Mouse (Mus musculus): Measurements from ENCODE around the gene Bcas2. TPM values are rescaled to one million over a fixed set of nuclear protein-coding genes. Genes with fewer than 3 reads are reported as not detected.
"Not testable (repeated sequence)": the region's sequence is repeated elsewhere in the genome, so short reads cannot be mapped to it uniquely, and the experiment has no call there.

Gene Bcas2
- total RNA-seq, 2 experiments from 2014 or later = 47.7 to 48.0 TPM

DNA sequence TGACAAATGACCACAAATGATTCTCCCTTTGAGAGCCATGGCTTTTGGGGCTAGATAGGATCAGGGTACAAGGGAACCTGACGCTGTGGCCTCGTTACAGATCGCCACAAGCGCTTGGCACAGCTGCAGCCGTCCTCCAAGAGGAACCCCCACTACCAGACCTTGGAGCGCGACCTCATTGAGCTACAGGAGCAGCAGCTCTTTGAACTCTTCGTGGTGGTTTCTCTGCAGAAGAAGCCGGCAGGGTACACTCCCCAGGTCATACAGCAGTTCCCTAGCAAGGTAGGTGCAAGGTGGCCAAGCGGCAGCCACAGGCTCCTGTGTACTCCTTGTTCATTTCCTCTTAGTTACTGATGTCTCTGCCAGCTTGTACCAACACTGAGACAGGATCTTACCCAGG, 22.5 kb upstream of the Bcas2 start:
- intact Hi-C loops (cut with DNase I) = loop anchor here (5.0 kb wide), 1 partner anchor 92 kb away; the partner anchor contains the start of gene Nras

DNA sequence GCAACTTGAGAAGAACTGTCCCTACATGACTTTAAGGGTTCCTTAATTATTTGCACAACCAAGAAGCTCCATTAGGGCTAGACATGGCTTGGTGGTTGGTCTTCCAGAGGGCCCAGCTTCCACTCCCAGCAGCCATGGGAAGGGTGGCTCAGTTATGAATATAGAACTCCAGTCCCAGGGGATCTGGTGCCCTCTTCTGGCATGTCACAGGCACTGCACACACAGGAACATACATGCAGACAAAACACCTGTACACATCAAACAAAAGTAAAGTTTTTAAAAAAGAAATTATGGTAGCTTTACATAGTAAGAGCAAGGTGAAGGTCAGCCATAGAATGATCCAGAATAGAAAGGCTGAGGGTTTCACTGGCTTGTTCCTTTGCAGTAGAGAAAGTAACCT, 17.7 kb upstream of the Bcas2 start:
- DNase-seq = peak in 1 of 2 experiments; percentile 14
- intact Hi-C loops (cut with DNase I) = no loop called here

More for the DNA sequence above, 22.5 kb upstream of the Bcas2 start:
- no peak for DNase-seq

DNA sequence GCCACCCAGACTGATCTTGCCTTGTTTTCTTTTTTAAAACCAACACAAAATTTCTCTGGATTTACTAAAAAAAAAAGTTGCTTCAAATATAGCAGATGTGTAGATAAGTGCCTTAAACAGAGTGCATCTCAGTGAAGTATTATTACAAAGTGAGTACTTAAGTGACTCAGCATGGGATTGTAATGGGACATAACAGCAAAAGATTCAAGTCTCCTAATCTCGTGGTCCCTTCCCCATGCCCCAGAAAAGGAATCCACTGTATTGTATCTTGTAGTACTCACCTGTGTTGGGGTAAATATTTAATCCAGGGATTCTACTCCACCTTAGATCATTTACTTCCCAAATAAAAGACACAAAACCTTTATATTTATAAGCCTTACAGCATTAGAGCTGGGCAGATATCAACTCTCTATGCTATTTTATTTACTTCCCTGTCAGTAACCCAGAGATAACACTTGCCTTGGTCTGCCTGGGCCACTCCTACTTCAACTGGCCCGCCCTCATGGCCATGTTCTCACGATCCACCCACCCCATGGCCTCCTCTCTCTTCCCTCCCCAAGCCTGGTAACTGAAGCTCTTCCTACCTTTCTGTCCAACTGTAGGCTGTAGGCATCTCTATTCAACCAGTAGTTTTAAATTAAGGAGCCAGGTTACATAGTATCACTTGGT, 12.1 kb upstream of the Bcas2 start:
- DNase-seq = no peak
- intact Hi-C loops (cut with DNase I) = no loop called here

DNA sequence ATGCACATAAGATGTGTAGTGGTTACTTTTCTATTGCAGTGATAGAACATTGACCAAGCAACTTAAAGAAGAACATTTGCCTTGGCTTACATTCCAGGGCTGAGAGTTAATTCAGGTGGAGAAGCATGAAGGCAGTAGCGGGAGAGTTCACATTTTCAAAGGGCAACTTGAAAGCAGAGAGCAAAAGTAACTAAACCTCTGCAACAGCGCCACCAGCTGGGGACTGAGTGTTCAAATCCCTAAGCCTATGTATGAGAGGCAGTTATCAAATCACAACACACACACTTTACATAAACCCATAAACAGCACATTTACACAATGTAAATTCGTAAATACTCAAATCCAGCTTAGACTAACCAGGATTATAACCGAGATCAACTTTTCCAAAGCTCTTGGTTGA, 1.7 kb upstream of the Bcas2 start:
- intact Hi-C loops (cut with DNase I) = loop anchor here (2.0 to 5.0 kb wide), 3 partner anchors 67 to 452 kb away; partner anchors contain the start of genes Dennd2c and Nras
- peak; percentile 83 to 87 for DNase-seq

DNA sequence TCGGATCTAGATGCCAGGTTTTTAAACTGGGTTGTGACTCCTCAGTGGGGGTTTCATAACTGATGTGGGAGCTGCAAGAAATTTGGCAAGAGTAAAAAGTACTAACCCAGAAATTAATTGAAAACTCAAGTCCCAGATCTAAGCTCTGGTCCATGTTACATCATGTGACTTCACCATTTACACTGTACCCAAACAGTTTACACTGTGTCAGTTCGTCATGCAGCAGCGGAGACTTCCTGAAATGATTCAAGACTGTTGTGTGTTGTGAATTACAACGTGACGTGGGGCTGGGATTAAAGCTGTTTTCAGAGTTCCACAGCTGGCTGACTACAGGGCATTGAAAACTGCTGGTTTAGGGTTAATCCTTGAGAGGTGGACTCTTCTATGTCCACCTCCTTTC, 1.2 kb downstream of the Bcas2 start:
- no peak for DNase-seq
- intact Hi-C loops (cut with DNase I) = no loop called here

DNA sequence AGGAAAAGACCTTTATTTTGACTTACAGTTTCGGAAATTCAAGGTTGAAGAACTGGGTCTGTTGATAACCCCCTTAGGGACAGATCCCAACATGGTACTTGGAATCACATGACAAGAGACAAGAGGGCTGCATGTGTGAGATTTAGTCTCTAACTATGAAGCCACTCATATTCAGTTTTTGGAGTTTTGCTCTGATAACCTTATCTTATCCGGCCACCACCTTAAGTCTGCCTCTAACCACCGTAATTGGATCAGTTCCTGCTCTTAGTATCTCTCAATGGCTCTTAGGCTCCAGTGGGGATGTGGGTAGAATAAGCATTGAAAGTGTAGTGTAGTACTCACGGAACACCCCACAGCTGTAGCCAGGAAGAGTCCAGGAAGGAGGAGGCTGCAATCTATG, 5.3 kb downstream of the Bcas2 start:
- no peak for DNase-seq
- intact Hi-C loops (cut with DNase I) = no loop called here

DNA sequence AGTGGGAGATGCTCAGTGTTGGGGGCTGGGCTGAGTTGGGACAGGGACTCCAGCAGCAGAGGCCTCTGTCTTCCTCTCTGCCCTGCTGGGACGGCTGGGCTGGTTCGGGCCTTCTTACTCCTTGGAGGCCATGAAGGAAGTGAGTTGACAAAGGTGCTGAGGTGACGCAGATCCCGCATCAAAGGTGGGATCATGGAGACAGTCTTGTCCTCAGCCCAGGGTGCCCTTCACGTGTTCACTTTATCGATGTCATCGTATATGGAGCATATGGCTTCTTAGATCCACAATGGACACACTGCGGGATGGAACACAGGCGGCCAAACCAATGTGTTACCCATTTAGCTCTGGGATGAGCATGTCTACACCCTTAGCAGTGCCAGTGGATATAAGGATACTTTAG, 8.1 kb downstream of the Bcas2 start:
- no peak for DNase-seq
- intact Hi-C loops (cut with DNase I) = no loop called here

DNA sequence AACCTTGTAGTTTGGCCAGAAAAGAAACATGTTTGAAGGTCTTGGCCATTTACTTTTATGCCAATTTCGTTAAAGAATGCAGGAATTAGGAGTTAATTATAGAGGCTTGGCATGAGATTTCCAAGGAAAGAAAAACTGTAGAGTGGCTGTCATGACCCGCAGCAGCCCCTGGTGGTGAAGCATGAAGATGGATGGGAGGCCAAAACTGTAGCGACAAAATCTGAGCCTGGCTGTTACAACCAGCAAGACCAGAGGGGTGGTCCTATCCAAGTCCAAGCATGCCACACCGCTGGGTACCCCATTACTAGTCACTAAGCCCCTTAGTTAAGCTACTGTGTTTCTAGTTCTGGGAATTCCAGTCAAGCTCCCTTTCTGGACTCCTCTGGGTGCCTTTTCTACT, 9.7 kb downstream of the Bcas2 start:
- DNase-seq = no peak
- intact Hi-C loops (cut with DNase I) = loop anchor here (10.0 kb wide), 1 partner anchor 204 kb away; no protein-coding TSS in a partner anchor

DNA sequence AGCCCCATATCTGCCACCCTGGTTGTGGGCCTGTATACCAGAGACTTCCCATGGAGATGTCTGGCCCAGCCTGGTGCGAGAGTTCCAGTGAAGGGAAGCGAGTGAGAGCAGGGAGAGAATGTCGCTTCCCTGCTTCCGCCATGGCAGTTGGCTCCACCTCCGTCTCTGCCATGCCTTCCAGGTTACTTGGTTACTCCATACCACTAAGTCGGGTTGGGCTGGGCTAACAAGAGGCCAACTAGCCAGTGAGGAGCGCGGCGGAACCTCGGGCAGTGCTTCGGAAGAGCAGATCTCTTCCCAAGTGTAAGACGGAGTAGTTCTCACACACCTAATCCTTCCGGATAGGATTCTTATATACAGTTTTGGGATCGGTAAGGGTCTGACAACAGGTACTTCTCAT, 11.4 kb downstream of the Bcas2 start:
- intact Hi-C loops (cut with DNase I) = loop anchor here (10.0 kb wide), 1 partner anchor 202 kb away; no protein-coding TSS in a partner anchor

DNA sequence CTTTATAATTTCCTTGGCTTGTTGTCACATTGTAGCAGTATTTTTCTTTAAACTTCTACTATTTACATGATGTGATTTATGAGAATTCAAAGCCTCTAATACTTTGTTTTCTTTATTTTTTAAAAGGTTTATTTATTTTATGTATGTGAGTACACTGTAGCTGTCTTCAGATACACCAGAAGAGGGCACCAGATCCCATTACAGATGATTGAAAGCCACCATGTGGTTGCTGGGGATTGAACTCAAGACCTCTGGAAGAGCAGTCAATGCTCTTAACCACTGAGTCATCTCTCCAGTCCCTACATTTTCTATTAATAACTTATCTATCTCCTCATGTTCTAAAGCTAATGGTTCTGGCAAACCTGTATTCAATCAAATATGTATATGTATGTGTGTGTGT, 13.0 kb downstream of the Bcas2 start:
- intact Hi-C loops (cut with DNase I) = loop anchor here (10.0 kb wide), 1 partner anchor 200 kb away; no protein-coding TSS in a partner anchor
- not testable (repeated sequence) for DNase-seq

More for the DNA sequence above, 11.4 kb downstream of the Bcas2 start:
- DNase-seq = no peak

DNA sequence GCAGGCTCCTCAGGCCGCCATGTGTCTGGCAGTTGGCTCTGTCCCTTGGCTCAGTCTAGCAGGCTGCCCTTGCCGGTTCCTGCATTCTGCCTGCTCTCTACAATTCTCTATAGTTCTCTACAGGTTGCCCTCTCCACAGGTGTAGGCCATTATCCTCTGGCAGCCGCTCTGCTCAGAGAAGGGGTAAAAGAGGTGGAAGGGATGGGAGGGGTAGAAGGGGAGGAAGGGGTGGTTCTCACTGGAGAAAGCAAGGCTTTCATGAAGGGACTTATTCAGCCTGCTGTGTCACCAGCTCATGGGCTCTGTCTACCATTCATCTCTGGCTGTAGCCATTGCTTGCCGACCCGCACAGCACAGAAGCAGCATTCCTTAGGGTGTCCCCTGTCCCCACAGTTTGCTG, 17.0 kb downstream of the Bcas2 start:
- intact Hi-C loops (cut with DNase I) = loop anchor here (10.0 kb wide), 1 partner anchor 196 kb away; no protein-coding TSS in a partner anchor

DNA sequence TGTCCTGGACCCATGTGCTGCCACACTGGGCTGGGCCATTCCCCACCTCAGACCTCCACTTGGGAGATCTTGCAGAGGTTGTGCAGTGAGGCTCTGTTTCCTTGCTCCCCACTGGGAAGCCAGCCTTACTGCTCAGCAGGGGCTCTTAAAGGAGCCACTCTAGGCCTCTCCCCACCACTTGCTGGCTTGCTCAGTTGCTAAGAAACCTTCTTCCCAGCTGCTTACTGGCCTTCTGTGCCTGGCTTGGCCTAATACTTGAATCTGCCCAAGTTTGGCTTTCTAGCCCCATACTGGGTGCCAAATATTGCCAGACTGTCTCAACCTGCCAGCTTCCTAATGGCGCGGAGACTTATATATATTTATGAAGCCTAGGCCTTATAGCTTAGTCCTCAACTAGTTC, 17.4 kb downstream of the Bcas2 start:
- intact Hi-C loops (cut with DNase I) = loop anchor here (10.0 kb wide), 1 partner anchor 196 kb away; no protein-coding TSS in a partner anchor
- DNase-seq = no peak

More for the DNA sequence above, 17.0 kb downstream of the Bcas2 start:
- no peak for DNase-seq

DNA sequence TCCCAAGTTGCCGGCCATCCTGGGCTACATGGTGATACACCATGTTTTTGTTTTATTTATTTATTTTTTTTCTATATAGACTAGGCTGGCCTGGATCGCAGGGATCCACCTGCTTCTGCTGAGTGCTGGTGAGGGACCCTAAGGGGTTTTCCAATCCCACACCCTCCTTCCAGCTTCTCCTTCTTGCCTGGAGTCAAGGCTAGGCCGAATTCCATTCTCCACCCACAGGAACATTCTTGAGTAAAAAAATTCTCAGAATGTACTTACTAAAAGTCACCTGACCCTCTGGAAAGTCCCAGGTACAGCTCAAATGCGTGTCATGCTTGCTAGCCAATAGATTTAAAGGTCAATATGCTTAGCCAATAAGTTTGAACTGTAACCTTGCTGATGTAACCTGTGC, 20.7 kb downstream of the Bcas2 start:
- intact Hi-C loops (cut with DNase I) = no loop called here

DNA sequence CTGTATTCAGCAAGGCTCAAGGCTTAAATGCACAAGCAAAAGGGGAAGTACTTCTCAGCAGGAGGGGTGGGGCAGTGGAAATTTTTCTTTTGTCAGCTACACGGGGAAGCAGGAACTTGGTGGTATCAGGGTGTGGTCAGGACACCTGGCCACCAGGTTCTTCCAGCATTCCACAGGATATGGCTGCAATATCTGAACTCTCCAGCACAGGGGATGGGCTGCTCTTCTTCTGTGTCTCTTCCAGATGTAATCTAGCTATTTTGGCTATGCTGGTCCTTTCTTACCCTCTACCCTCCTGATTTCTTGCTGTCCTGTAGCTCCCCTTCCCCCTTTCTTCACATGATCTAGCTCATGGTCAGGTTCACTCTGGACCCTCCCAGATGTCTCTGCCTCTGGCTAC, 21.7 kb downstream of the Bcas2 start:
- intact Hi-C loops (cut with DNase I) = no loop called here
- DNase-seq = no peak

More for the DNA sequence above, 20.7 kb downstream of the Bcas2 start:
- DNase-seq = no peak

DNA sequence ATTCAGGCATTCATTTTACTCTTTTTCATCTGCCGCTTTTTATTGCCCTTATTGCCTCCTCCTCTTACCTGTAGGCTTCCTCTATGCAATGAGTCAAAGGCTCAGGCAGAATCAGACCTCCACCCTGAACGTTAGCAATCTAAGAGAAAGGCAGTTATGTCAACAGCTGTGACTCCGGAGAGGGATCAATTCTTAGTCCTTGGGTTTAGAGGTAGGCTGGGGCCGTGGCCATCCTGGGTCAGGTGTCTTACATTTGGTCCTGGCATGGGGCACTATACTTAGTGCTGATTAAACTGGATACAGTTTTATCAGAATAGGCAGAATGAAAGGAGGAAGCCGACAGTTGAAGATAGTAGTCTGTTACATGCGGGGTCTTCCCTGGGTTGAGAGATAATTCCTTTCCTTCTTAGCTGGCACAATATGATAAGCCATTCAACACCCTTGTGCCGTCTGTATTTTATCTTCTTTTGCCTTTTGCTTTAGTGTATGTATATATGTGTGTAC, 24.9 kb downstream of the Bcas2 start:
- intact Hi-C loops (cut with DNase I) = no loop called here
- no peak for DNase-seq

DNA sequence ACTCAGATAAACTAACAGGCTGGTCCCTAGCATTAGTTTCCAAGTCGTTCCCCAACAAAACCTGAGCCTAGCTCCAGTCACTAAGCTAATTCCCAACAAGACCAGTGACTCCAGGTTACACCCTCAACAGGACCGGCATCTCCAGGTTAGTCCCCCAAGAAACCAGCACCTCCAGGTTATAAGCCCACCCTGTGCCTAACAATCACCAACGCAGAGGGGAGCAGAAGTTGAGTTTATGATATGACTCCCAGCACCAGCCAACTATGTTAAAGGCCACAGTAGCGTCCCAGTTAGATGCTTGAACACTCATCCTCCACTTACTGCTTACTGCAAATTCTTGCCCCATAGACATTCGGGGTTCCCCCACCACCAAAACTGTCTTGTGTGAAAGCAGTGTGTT, 27.9 kb downstream of the Bcas2 start:
- DNase-seq = no peak
- intact Hi-C loops (cut with DNase I) = no loop called here

DNA sequence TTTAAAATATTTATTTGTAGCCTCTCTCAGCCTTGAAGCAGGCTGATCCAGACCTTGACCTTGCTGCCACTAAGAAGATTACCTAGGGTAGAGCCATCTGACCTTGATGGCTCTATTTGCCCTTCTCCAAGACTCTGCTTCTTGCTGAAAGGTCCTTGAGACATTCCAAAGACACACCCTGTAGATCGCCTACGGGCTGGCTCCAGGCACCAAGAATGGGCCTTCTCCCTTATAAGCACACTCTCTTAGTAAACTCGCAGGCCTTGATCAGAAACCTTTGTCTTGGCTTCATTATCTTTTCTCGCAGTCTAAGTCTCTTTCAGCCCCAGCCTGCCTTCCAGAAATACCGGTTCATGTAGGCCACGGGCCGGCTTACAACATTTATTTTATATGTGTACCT, 29.6 kb downstream of the Bcas2 start:
- intact Hi-C loops (cut with DNase I); DNase-seq: not testable (repeated sequence)

DNA sequence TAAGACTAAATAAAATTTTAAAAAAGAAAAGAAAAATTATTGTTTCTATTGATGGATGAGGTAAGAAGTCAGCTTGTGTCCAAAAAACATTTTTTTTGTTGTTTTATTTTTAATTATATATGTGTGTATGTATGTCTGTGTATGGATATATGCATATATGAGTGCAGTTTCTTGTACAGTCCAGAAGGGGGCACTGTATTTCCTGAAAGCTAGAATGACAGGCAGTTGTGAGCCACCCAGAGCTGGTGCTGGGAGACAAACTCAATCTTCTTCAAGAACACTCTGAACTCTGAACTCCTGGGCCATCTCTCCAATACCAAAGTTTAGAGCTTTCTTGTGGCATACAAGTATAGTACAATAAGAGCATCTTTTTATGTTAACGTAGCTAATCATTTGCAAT, 32.1 kb downstream of the Bcas2 start:
- intact Hi-C loops (cut with DNase I) = no loop called here
- no peak for DNase-seq

DNA sequence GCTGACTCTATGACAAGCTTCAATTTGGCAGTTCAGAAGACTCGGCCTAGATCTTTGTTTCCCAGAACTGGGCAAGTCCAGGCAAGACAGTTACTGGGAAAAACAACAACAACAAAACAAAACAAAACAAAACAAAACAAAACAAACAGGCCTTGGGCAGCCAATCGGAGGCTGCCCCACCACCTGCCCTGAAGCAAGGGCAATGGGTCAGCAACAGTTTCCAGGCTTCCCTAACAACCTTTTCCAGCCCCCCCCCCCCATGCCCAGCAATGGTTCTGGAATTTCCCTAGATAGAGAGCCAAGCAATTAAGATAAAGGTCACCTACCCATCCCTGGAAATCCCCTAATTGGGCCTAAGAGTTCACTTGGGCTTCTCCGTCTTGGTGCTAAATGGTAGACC, 33.0 kb downstream of the Bcas2 start:
- no peak for DNase-seq
- intact Hi-C loops (cut with DNase I) = no loop called here

DNA sequence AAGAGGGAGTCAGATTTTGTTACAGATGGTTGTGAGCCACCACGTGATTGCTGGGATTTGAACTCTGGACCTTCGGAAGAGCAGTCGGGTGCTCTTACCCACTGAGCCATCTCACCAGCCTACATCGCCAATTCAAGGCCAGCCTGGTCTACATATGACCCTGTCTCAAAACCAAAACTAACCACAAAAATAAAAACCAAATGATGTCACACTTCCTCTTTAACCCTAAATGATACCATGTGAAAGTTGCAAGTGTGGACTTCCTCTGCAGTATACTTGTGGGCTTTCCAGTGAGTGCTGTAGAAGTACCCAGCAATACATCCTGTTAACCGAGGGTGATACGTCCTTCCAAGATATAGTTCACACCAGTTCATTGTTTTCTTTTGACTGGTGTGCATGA, 34.9 kb downstream of the Bcas2 start:
- intact Hi-C loops (cut with DNase I) = no loop called here
- no peak for DNase-seq

DNA sequence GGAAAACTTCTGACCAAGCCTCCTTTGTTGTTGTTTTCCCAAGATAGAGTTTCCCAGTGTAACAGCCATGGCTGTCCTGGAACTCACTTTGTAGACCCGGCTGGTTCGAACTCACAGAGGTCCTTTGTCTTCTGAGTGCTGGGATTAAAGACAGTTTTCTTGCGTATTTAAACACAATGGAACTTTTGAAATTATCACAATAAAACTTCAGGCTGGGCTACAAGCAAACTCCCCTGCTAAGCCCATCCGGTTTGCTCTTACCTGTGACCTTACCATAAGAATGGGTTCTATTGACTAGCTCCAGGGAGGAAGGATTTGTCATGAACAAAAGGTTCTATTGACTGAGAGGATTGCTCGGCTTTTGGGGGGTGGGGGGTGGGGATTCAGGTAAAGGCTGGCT, 36.3 kb downstream of the Bcas2 start:
- intact Hi-C loops (cut with DNase I) = no loop called here
- DNase-seq = no peak

DNA sequence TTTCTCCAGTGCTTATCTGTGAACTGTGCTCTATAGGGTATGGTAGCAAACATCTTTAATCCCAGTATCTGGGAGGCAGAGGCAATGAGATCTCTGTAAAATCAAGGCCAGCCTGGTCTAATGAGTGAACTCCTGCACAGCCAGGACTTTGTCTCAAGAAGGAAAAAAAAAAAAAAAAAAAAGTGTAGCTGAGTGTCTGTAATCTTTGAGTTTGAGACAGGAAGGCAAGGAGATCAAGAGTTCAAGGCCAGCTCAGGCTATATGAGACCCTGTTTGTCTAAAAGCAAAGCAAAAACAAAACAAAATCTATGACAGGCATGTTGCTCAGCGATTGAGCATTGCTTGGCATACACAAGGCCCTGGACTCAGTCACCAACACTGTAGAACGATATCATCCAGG, 36.8 kb downstream of the Bcas2 start:
- intact Hi-C loops (cut with DNase I) = no loop called here
- DNase-seq = no peak

All from heart, postnatal 14 days (tissue).